Mouse (Mus musculus) thymus, adult 2 months (tissue): ENCODE measurements around the gene Gm20388.

Experiments
- CTCF ChIP-seq: fragments of 200-500 bp; IDR thresholded peaks from 2 replicates; pipeline ENCODE4 v1.5.1; 2012; ENCODE audit warnings: mild to moderate bottlenecking, control low read depth, low read length, moderate library complexity, borderline replicate concordance; ENCODE audit not compliant: control insufficient read depth, poor library complexity, insufficient read depth; ENCODE audit errors: extremely low read depth
- POLR2A ChIP-seq: fragments of 200-500 bp; IDR thresholded peaks from 2 replicates; pipeline ENCODE4 v1.6.1; 2012; ENCODE audit warnings: mild to moderate bottlenecking, low read length, control low read depth, moderate library complexity; ENCODE audit not compliant: control insufficient read depth, poor library complexity, insufficient read depth; ENCODE audit errors: extremely low read depth

DNA sequence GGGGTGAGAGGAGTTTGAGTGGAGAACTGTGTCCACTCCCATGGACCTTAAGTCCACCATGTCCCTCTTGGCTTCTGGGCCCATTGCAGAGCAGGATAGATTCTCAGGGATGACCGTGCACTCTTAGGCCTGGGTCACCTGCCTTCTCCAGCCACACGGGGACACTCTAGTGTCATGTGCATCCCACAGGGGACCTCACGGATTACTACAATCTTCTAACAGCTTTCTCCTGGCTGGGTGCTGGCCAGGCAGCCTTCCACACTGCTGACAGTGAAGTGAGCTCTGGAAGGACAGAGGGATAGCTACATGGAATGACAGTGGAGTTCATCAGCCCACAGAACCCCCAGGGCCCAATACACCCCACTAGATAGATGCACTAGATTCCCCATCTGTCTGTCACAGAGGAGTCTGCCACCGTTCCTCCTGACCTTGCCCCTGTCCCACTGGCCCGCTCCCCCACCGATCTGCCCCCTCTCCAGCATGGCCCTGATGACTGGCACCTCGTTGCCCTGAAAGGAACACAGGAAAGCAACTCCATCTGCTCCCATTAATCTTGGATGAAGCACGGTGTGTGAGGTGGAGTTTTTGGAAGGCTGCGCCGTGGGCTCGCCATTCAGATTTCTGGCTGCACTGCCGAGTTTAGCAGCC lies 2287.9 kb downstream of the Gm20388 start:
- no peak for TF ChIP-seq POLR2A
- no peak for TF ChIP-seq CTCF
